Comparison of ENCODE assay signal across 13 mouse cellular contexts in the genomic region with DNA sequence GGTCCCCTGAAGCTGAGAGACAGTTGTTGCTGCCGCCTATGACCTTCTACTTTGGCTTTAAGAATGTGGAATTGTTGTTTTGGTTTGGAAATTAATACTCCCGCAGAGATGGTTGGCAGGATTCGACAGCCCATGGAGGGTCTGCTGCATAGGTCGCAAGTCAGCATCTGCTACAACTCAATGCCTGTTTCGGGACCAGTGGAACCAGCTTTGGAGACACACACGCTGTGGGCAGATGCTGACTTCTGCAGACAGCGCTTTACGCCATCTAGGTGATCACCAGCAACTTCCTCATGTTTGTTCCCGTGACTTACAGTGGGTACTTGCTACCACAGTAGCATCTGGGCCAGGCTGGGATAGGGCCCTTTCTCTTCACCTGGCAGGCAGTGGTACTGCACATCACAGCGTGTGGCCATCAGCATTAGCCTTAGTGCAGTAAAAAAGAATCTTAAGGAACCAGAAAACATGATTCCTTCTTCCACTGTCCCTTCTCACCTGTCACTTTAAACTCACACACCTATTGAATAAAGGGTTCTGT. TPM values are rescaled to one million over a fixed set of nuclear protein-coding genes. Genes with fewer than 3 reads are reported as not detected.
DNase-seq lines count a peak whose midpoint lies in the region; ATAC-seq and TF ChIP-seq lines count a peak whose summit lies in the region.
"Had no signal": no experiment of that assay in that cellular context is flagged by ENCODE, and none has a peak within 500 bp of the region (broad histone marks: within the 10 kb centered on the region; RNA-seq: fewer than 3 reads in every experiment).

No protein-coding gene starts in this region.

- H3K36me3 ChIP-seq in hindbrain, postnatal 0 days (ENCODE audit: insufficient read depth, low read length) = peaks cover 11% of the 10 kb centered on the region; the same call in 1 of the 2 replicates
- peaks cover 4% of the 10 kb centered on the region; the same call in 1 of the 2 replicates for H3K36me3 ChIP-seq in hindbrain, embryonic 11.5 days (ENCODE audit: control insufficient read depth, insufficient read depth, low read length)
- H3K36me3 ChIP-seq in limb, embryonic 15.5 days = peaks cover 22% of the 10 kb centered on the region

- no peak overlapping the region for H3K9ac ChIP-seq in hindbrain, postnatal 0 days (replicated peaks; ENCODE audit: low read length)
- no peak overlapping the region for H3K9ac ChIP-seq in hindbrain, embryonic 11.5 days (ENCODE audit: low read depth, low read length)
- H3K9ac ChIP-seq in limb, embryonic 15.5 days = no peak overlapping the region
- H3K9ac ChIP-seq: liver, embryonic 15.5 days had no signal

- DNase-seq in hindbrain, postnatal 0 days (ENCODE audit: low spot score) = no peak
- DNase-seq in hindbrain, embryonic 11.5 days (ENCODE audit: low spot score) = no peak
- peak; percentile 20 for DNase-seq in retina, postnatal 1 day
- DNase-seq in retina, embryonic 14.5 days (ENCODE audit: low spot score) = no peak
- no peak for DNase-seq in urinary bladder, postnatal 36 days (ENCODE audit: low spot score in 2 of 2)
- DNase-seq in right cerebral cortex, postnatal 14 days = no peak
- DNase-seq in cerebellum, adult 11-12 months = no peak
- DNase-seq: adrenal gland, postnatal 14 days; heart, postnatal 10 days; kidney, adult 2 months had no signal

- H3K4me3 ChIP-seq in hindbrain, postnatal 0 days (ENCODE audit: low read length) = no peak overlapping the region
- H3K4me3 ChIP-seq in hindbrain, embryonic 11.5 days (ENCODE audit: low read depth, low read length) = no peak overlapping the region
- no peak overlapping the region for H3K4me3 ChIP-seq in limb, embryonic 15.5 days
- H3K4me3 ChIP-seq: liver, embryonic 15.5 days; megakaryocyte, embryonic 14.5 days had no signal

- H3K4me2 ChIP-seq in hindbrain, postnatal 0 days (ENCODE audit: low read depth, low read length) = no peak overlapping the region
- H3K4me2 ChIP-seq in hindbrain, embryonic 11.5 days (replicated peaks; ENCODE audit: low read depth, low read length) = no peak overlapping the region
- no peak overlapping the region for H3K4me2 ChIP-seq in limb, embryonic 15.5 days
- H3K4me2 ChIP-seq: liver, embryonic 15.5 days had no signal

- H3K4me1 ChIP-seq in hindbrain, postnatal 0 days (ENCODE audit: insufficient read depth, low read length) = no peaks in the 10 kb centered on the region
- H3K4me1 ChIP-seq in hindbrain, embryonic 11.5 days (replicated peaks; ENCODE audit: control insufficient read depth, insufficient read depth, low read length) = no peaks in the 10 kb centered on the region
- peaks cover 2% of the 10 kb centered on the region; the same call in 1 of the 2 replicates for H3K4me1 ChIP-seq in limb, embryonic 15.5 days

- H3K9me3 ChIP-seq in hindbrain, postnatal 0 days (ENCODE audit: low read length) = no peaks in the 10 kb centered on the region
- H3K9me3 ChIP-seq in hindbrain, embryonic 11.5 days (ENCODE audit: control insufficient read depth, low read length) = no peaks in the 10 kb centered on the region
- no peaks in the 10 kb centered on the region for H3K9me3 ChIP-seq in limb, embryonic 15.5 days
- H3K9me3 ChIP-seq: liver, embryonic 15.5 days; megakaryocyte, embryonic 14.5 days had no signal

- TF ChIP-seq CTCF in hindbrain, postnatal 0 days (IDR thresholded peaks at IDR 0.05; ENCODE audit: low read depth) = peak; percentile 29

- 68% methylated on average over 10 of the region's 10 CpGs for WGBS in hindbrain, postnatal 0 days
- WGBS in hindbrain, embryonic 11.5 days = 63% methylated on average over 10 of the region's 10 CpGs
- WGBS in limb, embryonic 15.5 days = 60% methylated on average over 10 of the region's 10 CpGs

- H3K27me3 ChIP-seq in hindbrain, postnatal 0 days (ENCODE audit: insufficient read depth, low read length) = no peaks in the 10 kb centered on the region
- H3K27me3 ChIP-seq in hindbrain, embryonic 11.5 days (ENCODE audit: control insufficient read depth, insufficient read depth, low read length) = no peaks in the 10 kb centered on the region
- no peaks in the 10 kb centered on the region for H3K27me3 ChIP-seq in limb, embryonic 15.5 days
- H3K27me3 ChIP-seq: liver, embryonic 15.5 days; megakaryocyte, embryonic 14.5 days had no signal

- no peak for ATAC-seq in hindbrain, postnatal 0 days
- ATAC-seq in hindbrain, embryonic 11.5 days (ENCODE audit: low FRiP score) = no peak
- no peak for ATAC-seq in limb, embryonic 15.5 days (ENCODE audit: insufficient number of reproducible peaks, low FRiP score, low TSS enrichment, low read depth)

- no peak overlapping the region for H3K27ac ChIP-seq in hindbrain, postnatal 0 days
- H3K27ac ChIP-seq in hindbrain, embryonic 11.5 days (ENCODE audit: low read depth, low read length) = no peak overlapping the region
- peak overlapping the region; percentile 14; the same call in 1 of the 2 replicates for H3K27ac ChIP-seq in limb, embryonic 15.5 days
- H3K27ac ChIP-seq: liver, embryonic 15.5 days had no signal

RNA-seq across cellular contexts. Expression of a gene that starts 18.9 kb away (rescaled TPM):
- total RNA-seq in hindbrain, postnatal 0 days (2014; rRNA removed) = 445 and 451 TPM in 2 replicates
- 718 and 736 TPM in 2 replicates for polyA plus RNA-seq in hindbrain, postnatal 0 days (2015; fragmentation: Nextera tagmentation; extraction: Ambion mirVana)
- 426 and 455 TPM in 2 replicates for polyA plus RNA-seq in hindbrain, embryonic 11.5 days (2014; fragmentation: Nextera tagmentation; extraction: Ambion mirVana)
- 396 and 431 TPM in 2 replicates for polyA plus RNA-seq in limb, embryonic 15.5 days (2015; fragmentation: Nextera tagmentation; extraction: Ambion mirVana)

RNA-seq across cellular contexts. Expression of a gene that starts 38.4 kb away (rescaled TPM):
- 102 and 110 TPM in 2 replicates for total RNA-seq in hindbrain, postnatal 0 days (2014; rRNA removed)
- 66.9 and 72.1 TPM in 2 replicates for polyA plus RNA-seq in hindbrain, postnatal 0 days (2015; fragmentation: Nextera tagmentation; extraction: Ambion mirVana)
- polyA plus RNA-seq in hindbrain, embryonic 11.5 days (2014; fragmentation: Nextera tagmentation; extraction: Ambion mirVana) = 312 and 320 TPM in 2 replicates
- 162 and 201 TPM in 2 replicates for polyA plus RNA-seq in limb, embryonic 15.5 days (2015; fragmentation: Nextera tagmentation; extraction: Ambion mirVana)

RNA-seq across cellular contexts. Expression of a gene that starts 60.0 kb away (rescaled TPM):
- 10.5 and 11.3 TPM in 2 replicates for total RNA-seq in hindbrain, postnatal 0 days (2014; rRNA removed)
- 16.6 and 21.5 TPM in 2 replicates for polyA plus RNA-seq in hindbrain, postnatal 0 days (2015; fragmentation: Nextera tagmentation; extraction: Ambion mirVana)
- polyA plus RNA-seq in hindbrain, embryonic 11.5 days (2014; fragmentation: Nextera tagmentation; extraction: Ambion mirVana) = 24.7 and 25.7 TPM in 2 replicates
- polyA plus RNA-seq in limb, embryonic 15.5 days (2015; fragmentation: Nextera tagmentation; extraction: Ambion mirVana) = 77.8 and 87.9 TPM in 2 replicates
